Mouse (Mus musculus): ENCODE results near the gene Gabrr1. TPM values are rescaled to one million over a fixed set of nuclear protein-coding genes. Genes with fewer than 3 reads are reported as not detected.
"Not testable (repeated sequence)": the region's sequence is repeated elsewhere in the genome, so short reads cannot be mapped to it uniquely, and the experiment has no call there.

The Gabrr1 gene
- total and polyA plus RNA-seq, 2 experiments from 2014 or later: not detected

- H3K27ac ChIP-seq (ENCODE audit: low read depth); H3K4me2 ChIP-seq (ENCODE audit: low read depth, low read length); H3K9me3 ChIP-seq (replicated peaks; ENCODE audit: control insufficient read depth, low read length); ATAC-seq (ENCODE audit: insufficient read depth, low read depth); H3K4me1 ChIP-seq (ENCODE audit: control insufficient read depth, insufficient read depth); H3K27me3 ChIP-seq (ENCODE audit: control insufficient read depth, insufficient read depth, low read length); H3K4me3 ChIP-seq (ENCODE audit: low read depth, low read length); H3K36me3 ChIP-seq (replicated peaks; ENCODE audit: control insufficient read depth, insufficient read depth, low read length); H3K9ac ChIP-seq (replicated peaks; ENCODE audit: low read depth, low read length): not testable (repeated sequence)
- DNase-seq (ENCODE audit: low spot score): peak; percentile 45
- TF ChIP-seq CTCF (IDR thresholded peaks at IDR 0.05; ENCODE audit: low read depth): peak; percentile 77
- WGBS: under 1% methylated on average over 3 of the region's 3 CpGs
Observed at GRCm38 (mm10) chr4:33119118-33119517, 13.2 kb upstream of the Gabrr1 start.

GRCm38 (mm10) chr4:33124493-33124892 lies 7.8 kb upstream of the Gabrr1 start:
- TF ChIP-seq CTCF (IDR thresholded peaks at IDR 0.05; ENCODE audit: low read depth): peak; percentile 76
- TF ChIP-seq EP300 (IDR thresholded peaks at IDR 0.05; ENCODE audit: low read depth): no peak
- ATAC-seq (ENCODE audit: insufficient read depth, low read depth) (0 out of 2 replicates have a peak, but pooled peaks have one; percentile 36), DNase-seq (ENCODE audit: low spot score) (peak; percentile 47)
- Histone ChIP-seq H3K9ac (replicated peaks; ENCODE audit: low read depth, low read length) (no peak overlapping the region), H3K36me3 (replicated peaks; ENCODE audit: control insufficient read depth, insufficient read depth, low read length) (no peaks in the 10 kb centered on the region), H3K4me2 (ENCODE audit: low read depth, low read length) (no peak overlapping the region), H3K4me3 (ENCODE audit: low read depth, low read length) (no peak overlapping the region), H3K27ac (ENCODE audit: low read depth) (no peak overlapping the region), H3K27me3 (ENCODE audit: control insufficient read depth, insufficient read depth, low read length) (no peaks in the 10 kb centered on the region), H3K9me3 (replicated peaks; ENCODE audit: control insufficient read depth, low read length) (no peaks in the 10 kb centered on the region), H3K4me1 (ENCODE audit: control insufficient read depth, insufficient read depth) (no peaks in the 10 kb centered on the region)
- WGBS: 65% methylated on average over 6 of the region's 6 CpGs

GRCm38 (mm10) chr4:33125409-33126084 lies 6.8 kb upstream of the Gabrr1 start:
- Histone ChIP-seq H3K27ac (ENCODE audit: low read depth) (no peak overlapping the region), H3K9me3 (replicated peaks; ENCODE audit: control insufficient read depth, low read length) (0 out of 2 replicates have a peak, but pooled peaks cover 2% of the 10 kb centered on the region), H3K27me3 (ENCODE audit: control insufficient read depth, insufficient read depth, low read length) (no peaks in the 10 kb centered on the region), H3K4me1 (ENCODE audit: control insufficient read depth, insufficient read depth) (no peaks in the 10 kb centered on the region), H3K9ac (replicated peaks; ENCODE audit: low read depth, low read length) (no peak overlapping the region), H3K36me3 (replicated peaks; ENCODE audit: control insufficient read depth, insufficient read depth, low read length) (no peaks in the 10 kb centered on the region), H3K4me2 (ENCODE audit: low read depth, low read length) (0 out of 2 replicates have a peak overlapping the region, but pooled peaks have one; percentile 11), H3K4me3 (ENCODE audit: low read depth, low read length) (no peak overlapping the region)
- no peak for TF ChIP-seq EP300 (IDR thresholded peaks at IDR 0.05; ENCODE audit: low read depth)
- TF ChIP-seq CTCF (IDR thresholded peaks at IDR 0.05; ENCODE audit: low read depth): no peak
- DNase-seq (ENCODE audit: low spot score) (peak; percentile 18), ATAC-seq (ENCODE audit: insufficient read depth, low read depth) (no peak)
- WGBS: 26% methylated on average over 10 of the region's 10 CpGs

- Histone ChIP-seq H3K4me3 (ENCODE audit: low read depth, low read length) (no peak overlapping the region), H3K27ac (ENCODE audit: low read depth) (no peak overlapping the region)
Observed at GRCm38 (mm10) chr4:33146679-33147291, 14.5 kb downstream of the Gabrr1 start.

GRCm38 (mm10) chr4:33147825-33148224 lies 15.5 kb downstream of the Gabrr1 start:
- H3K36me3 ChIP-seq (replicated peaks; ENCODE audit: control insufficient read depth, insufficient read depth, low read length): no peaks in the 10 kb centered on the region
- TF ChIP-seq CTCF (IDR thresholded peaks at IDR 0.05; ENCODE audit: low read depth): peak; percentile 69
- TF ChIP-seq EP300 (IDR thresholded peaks at IDR 0.05; ENCODE audit: low read depth): no peak

More at GRCm38 (mm10) chr4:33146679-33147291, 14.5 kb downstream of the Gabrr1 start:
- ATAC-seq (ENCODE audit: insufficient read depth, low read depth): no peak
- TF ChIP-seq EP300 (IDR thresholded peaks at IDR 0.05; ENCODE audit: low read depth) (no peak), CTCF (IDR thresholded peaks at IDR 0.05; ENCODE audit: low read depth) (no peak)
- WGBS: 30% methylated on average over 20 of the region's 20 CpGs
- Histone ChIP-seq H3K9ac (replicated peaks; ENCODE audit: low read depth, low read length) (no peak overlapping the region), H3K4me2 (ENCODE audit: low read depth, low read length) (peak overlapping the region; percentile 20; the same call in 1 of the 2 replicates), H3K36me3 (replicated peaks; ENCODE audit: control insufficient read depth, insufficient read depth, low read length) (no peaks in the 10 kb centered on the region), H3K27me3 (ENCODE audit: control insufficient read depth, insufficient read depth, low read length) (0 out of 2 replicates have a peak, but pooled peaks cover 5% of the 10 kb centered on the region), H3K4me1 (ENCODE audit: control insufficient read depth, insufficient read depth) (no peaks in the 10 kb centered on the region), H3K9me3 (replicated peaks; ENCODE audit: control insufficient read depth, low read length) (no peaks in the 10 kb centered on the region)
- no peak for DNase-seq (ENCODE audit: low spot score)

More at GRCm38 (mm10) chr4:33147825-33148224, 15.5 kb downstream of the Gabrr1 start:
- WGBS: 11% methylated on average over 2 of the region's 2 CpGs
- Histone ChIP-seq H3K9me3 (replicated peaks; ENCODE audit: control insufficient read depth, low read length) (no peaks in the 10 kb centered on the region), H3K4me3 (ENCODE audit: low read depth, low read length) (no peak overlapping the region), H3K4me1 (ENCODE audit: control insufficient read depth, insufficient read depth) (no peaks in the 10 kb centered on the region), H3K27ac (ENCODE audit: low read depth) (no peak overlapping the region), H3K27me3 (ENCODE audit: control insufficient read depth, insufficient read depth, low read length) (0 out of 2 replicates have a peak, but pooled peaks cover 5% of the 10 kb centered on the region), H3K9ac (replicated peaks; ENCODE audit: low read depth, low read length) (no peak overlapping the region), H3K4me2 (ENCODE audit: low read depth, low read length) (no peak overlapping the region)
- no peak for ATAC-seq (ENCODE audit: insufficient read depth, low read depth)
- no peak for DNase-seq (ENCODE audit: low spot score)
